ENCODE assay signal across 30 mouse cellular contexts in the genomic region with DNA sequence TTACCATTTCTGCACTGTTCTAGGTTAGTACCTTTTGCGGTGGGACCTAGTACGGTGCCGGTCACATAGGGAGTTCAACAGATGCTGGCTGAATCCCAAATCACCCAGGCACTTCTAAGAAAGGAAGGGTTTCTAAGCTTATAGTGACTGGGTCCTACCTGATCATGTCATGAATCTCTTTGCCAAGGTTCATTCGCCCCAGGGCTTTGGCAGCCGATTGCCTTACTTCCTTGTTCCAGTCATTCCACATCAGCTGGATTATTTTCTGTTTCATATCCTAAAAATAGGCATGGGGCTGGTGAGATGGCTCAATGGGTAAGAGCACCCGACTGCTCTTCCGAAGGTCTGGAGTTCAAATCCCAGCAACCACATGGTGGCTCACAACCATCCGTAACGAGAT. TPM values are rescaled to one million over a fixed set of nuclear protein-coding genes. Genes with fewer than 3 reads are reported as not detected.
DNase-seq lines count a peak whose midpoint lies in the region; ATAC-seq and TF ChIP-seq lines count a peak whose summit lies in the region.
"Had no signal": no experiment of that assay in that cellular context is flagged by ENCODE, and none has a peak within 500 bp of the region (broad histone marks: within the 10 kb centered on the region; RNA-seq: fewer than 3 reads in every experiment).

No protein-coding gene starts in this region.

- peaks cover 1% of the 10 kb centered on the region; the same call in 1 of the 2 replicates for H3K36me3 ChIP-seq in kidney, embryonic 16.5 days (ENCODE audit: insufficient read depth, low read length)
- no peaks in the 10 kb centered on the region for H3K36me3 ChIP-seq in kidney, adult 2 months (ENCODE audit: control insufficient read depth, insufficient read depth, low read length)

- H3K4me3 ChIP-seq in kidney, embryonic 16.5 days (ENCODE audit: low read length) = no peak overlapping the region
- no peak overlapping the region for H3K4me3 ChIP-seq in kidney, adult 2 months (ENCODE audit: insufficient read depth, low read depth, low read length)
- H3K4me3 ChIP-seq: embryonic facial prominence, embryonic 13.5 days; embryonic facial prominence, embryonic 15.5 days; erythroblast, embryonic 14.5 days; forebrain, embryonic 13.5 days; forebrain, embryonic 15.5 days had no signal

- H3K4me1 ChIP-seq in kidney, embryonic 16.5 days (ENCODE audit: insufficient read depth, low read length) = peaks cover 2% of the 10 kb centered on the region; the same call in 1 of the 2 replicates
- no peaks in the 10 kb centered on the region for H3K4me1 ChIP-seq in kidney, adult 2 months (ENCODE audit: control insufficient read depth, insufficient read depth, low read length)

- H3K9ac ChIP-seq in kidney, embryonic 16.5 days (replicated peaks; ENCODE audit: low read length) = no peak overlapping the region
- H3K9ac ChIP-seq: embryonic facial prominence, embryonic 13.5 days; embryonic facial prominence, embryonic 15.5 days; forebrain, embryonic 13.5 days; forebrain, embryonic 15.5 days had no signal

- peak; percentile 32 for DNase-seq in kidney, adult 11 months
- peak; percentile 12 for DNase-seq in kidney, postnatal 14 days
- DNase-seq in kidney, adult 2 months = no peak
- peak; percentile 26 for DNase-seq in testis, postnatal 10 days (ENCODE audit: low spot score)
- no peak for DNase-seq in testis, postnatal 14 days (ENCODE audit: low spot score)
- DNase-seq in fat pad, adult 2 months (ENCODE audit: extremely low read depth, low read depth, low spot score) = peak; percentile 65
- no peak for DNase-seq in frontal cortex, postnatal 10 days (ENCODE audit: low spot score in 2 of 2)
- DNase-seq: adrenal gland, adult 8-10 months; adrenal gland, postnatal 14 days; B cell, adult 2 months; cerebellum, adult 11 months; cerebellum, adult 18-20 months; cerebellum, adult 8-10 months; cerebellum, adult 9-11 months; cerebellum, postnatal 14 days; embryo, embryonic 11 days had no signal

- no peak overlapping the region for H3K4me2 ChIP-seq in kidney, embryonic 16.5 days (replicated peaks; ENCODE audit: low read depth, low read length)
- H3K4me2 ChIP-seq: embryonic facial prominence, embryonic 13.5 days; embryonic facial prominence, embryonic 15.5 days; forebrain, embryonic 13.5 days; forebrain, embryonic 15.5 days had no signal

- no peak for TF ChIP-seq POLR2A in kidney, adult 2 months (IDR thresholded peaks at IDR 0.05; ENCODE audit: low read depth, low read length)

- no peaks in the 10 kb centered on the region for H3K27me3 ChIP-seq in kidney, embryonic 16.5 days (ENCODE audit: insufficient read depth, low read length)
- no peaks in the 10 kb centered on the region for H3K27me3 ChIP-seq in kidney, adult 2 months (replicated peaks; ENCODE audit: control insufficient read depth, insufficient read depth, low read length)
- H3K27me3 ChIP-seq: CH12.LX; embryonic facial prominence, embryonic 13.5 days; embryonic facial prominence, embryonic 15.5 days; forebrain, embryonic 13.5 days; forebrain, embryonic 15.5 days; Patski had no signal

- no peak for ATAC-seq in kidney, embryonic 16.5 days (ENCODE audit: low FRiP score, low TSS enrichment)
- ATAC-seq: activated CD4-positive, CD25-positive, alpha-beta regulatory T cell, adult 4 months; CD4-positive, CD25-positive, alpha-beta regulatory T cell, adult 4 months; forebrain, embryonic 13.5 days; forebrain, embryonic 15.5 days; Patski had no signal

- no peak overlapping the region for H3K27ac ChIP-seq in kidney, embryonic 16.5 days (ENCODE audit: low read length)
- H3K27ac ChIP-seq in kidney, adult 2 months (ENCODE audit: insufficient read depth, low read depth, low read length) = no peak overlapping the region
- H3K27ac ChIP-seq: embryonic facial prominence, embryonic 13.5 days; embryonic facial prominence, embryonic 15.5 days; forebrain, embryonic 13.5 days; forebrain, embryonic 15.5 days had no signal

- WGBS in kidney, embryonic 16.5 days = 88% methylated on average over 9 of the region's 9 CpGs
- WGBS in kidney, adult 2 months = 79% methylated on average over 9 of the region's 9 CpGs

- H3K9me3 ChIP-seq in kidney, embryonic 16.5 days (ENCODE audit: low read length) = no peaks in the 10 kb centered on the region
- H3K9me3 ChIP-seq: embryonic facial prominence, embryonic 13.5 days; embryonic facial prominence, embryonic 15.5 days; forebrain, embryonic 13.5 days; forebrain, embryonic 15.5 days; G1E had no signal

- no peak for TF ChIP-seq CTCF in kidney, adult 2 months (conservative IDR thresholded peaks at IDR 0.05; ENCODE audit: insufficient read depth, insufficient read length, low read depth, low read length)

RNA-seq across cellular contexts. Expression of gene Riox1, which starts 7.9 kb away (rescaled TPM):
- 11.2 and 11.5 TPM in 2 replicates for polyA plus RNA-seq in kidney, embryonic 16.5 days (2015; fragmentation: Nextera tagmentation; extraction: Ambion mirVana)
- polyA plus RNA-seq in kidney, adult 2 months (2012; rRNA removed) = 5.7 and 7.4 TPM in 2 replicates

RNA-seq across cellular contexts. Expression of gene Heatr4, which starts 26.4 kb away (rescaled TPM):
- not detected in 2 replicates for polyA plus RNA-seq in kidney, embryonic 16.5 days (2015; fragmentation: Nextera tagmentation; extraction: Ambion mirVana)
- polyA plus RNA-seq in kidney, adult 2 months (2012; rRNA removed) = 0.04 TPM in 1 of 2 replicates, not detected in the other
- polyA plus RNA-seq: activated CD4-positive, CD25-positive, alpha-beta regulatory T cell, adult 4 months; brain, embryonic 14.5 days; CD4-positive, CD25-positive, alpha-beta regulatory T cell, adult 4 months; embryonic facial prominence, embryonic 11.5 days; embryonic facial prominence, embryonic 13.5 days; embryonic facial prominence, embryonic 15.5 days; erythroblast, embryonic 14.5 days; forebrain, embryonic 11.5 days; forebrain, embryonic 15.5 days; G1E; Patski had no signal

RNA-seq across cellular contexts. Expression of gene Acot2, which starts 29.4 kb away (rescaled TPM):
- polyA plus RNA-seq in kidney, embryonic 16.5 days (2015; fragmentation: Nextera tagmentation; extraction: Ambion mirVana) = 40.9 and 45.5 TPM in 2 replicates
- polyA plus RNA-seq in kidney, adult 2 months (2012; rRNA removed) = 32.8 and 32.9 TPM in 2 replicates

RNA-seq across cellular contexts. Expression of gene Numb, which starts 36.5 kb away (rescaled TPM):
- 44.3 and 51.6 TPM in 2 replicates for polyA plus RNA-seq in kidney, embryonic 16.5 days (2015; fragmentation: Nextera tagmentation; extraction: Ambion mirVana)
- polyA plus RNA-seq in kidney, adult 2 months (2012; rRNA removed) = 63.7 and 76.5 TPM in 2 replicates

RNA-seq across cellular contexts. Expression of gene Acot1, which starts 51.0 kb away (rescaled TPM):
- 69.0 and 69.8 TPM in 2 replicates for polyA plus RNA-seq in kidney, embryonic 16.5 days (2015; fragmentation: Nextera tagmentation; extraction: Ambion mirVana)
- 67.8 and 73.1 TPM in 2 replicates for polyA plus RNA-seq in kidney, adult 2 months (2012; rRNA removed)
- polyA plus RNA-seq: activated CD4-positive, CD25-positive, alpha-beta regulatory T cell, adult 4 months; CD4-positive, CD25-positive, alpha-beta regulatory T cell, adult 4 months; G1E had no signal

Comparison
In these comparisons a context has a peak if more than half of its experiments do, and no peak if none do; other contexts are left out.
1. DNase-seq: peak in kidney, adult 11 months (single experiment), kidney, postnatal 14 days (single experiment), testis, postnatal 10 days (single experiment) and fat pad, adult 2 months (single experiment); none in kidney, adult 2 months (single experiment), testis, postnatal 14 days (single experiment) and frontal cortex, postnatal 10 days (0 of 2).